Mouse (Mus musculus) G1E (cell line): Measurements from ENCODE around the gene Tcp10c. TPM values are rescaled to one million over a fixed set of nuclear protein-coding genes. Genes with fewer than 3 reads are reported as not detected.
"Not testable (repeated sequence)": the region's sequence is repeated elsewhere in the genome, so short reads cannot be mapped to it uniquely, and the experiment has no call there.

Experiments used
- ATAC-seq: 2 replicates; pipeline ENCODE4 v1.8.0; 2016; ENCODE audit warnings: mild to moderate bottlenecking; ENCODE audit not compliant: insufficient number of reproducible peaks, poor library complexity, low FRiP score, severe bottlenecking; ENCODE audit errors: extremely low read depth
- DNase-seq: peaks from one replicate; pipeline ENCODE4 v3.0.0; 2012; ENCODE audit warnings: low spot score
- H3K27me3 ChIP-seq: 2 replicates; pipeline ENCODE4 v1.6.1; 2012; ENCODE audit warnings: mild to moderate bottlenecking, low read length, inconsistent platforms; ENCODE audit not compliant: insufficient read depth
- H3K36me3 ChIP-seq: replicated peaks from 2 replicates; pipeline ENCODE3; 2012; ENCODE audit warnings: mild to moderate bottlenecking, inconsistent platforms
- H3K4me1 ChIP-seq: 2 replicates; pipeline ENCODE4 v1.6.1; 2012; ENCODE audit warnings: low read depth, low read length, inconsistent platforms, mixed read lengths; ENCODE audit not compliant: insufficient read depth
- H3K4me3 ChIP-seq: 2 replicates; pipeline ENCODE4 v1.5.1; 2012; ENCODE audit warnings: low read depth, mild to moderate bottlenecking, inconsistent platforms, low read length, moderate library complexity, mixed read lengths
- H3K9me3 ChIP-seq: replicated peaks from 2 replicates; pipeline ENCODE4 v1.6.1; 2012; ENCODE audit warnings: inconsistent platforms
- polyA plus RNA-seq: library from polyadenylated mRNA; stranded (reverse); fragments of >175 nt; gene quantifications from 2 replicates; pipeline ENCODE4 v1.2.3, GENCODE M21; 2012
- total RNA-seq, 2 experiments: library from RNA; stranded (forward) in 1 of 2; stranded (reverse) in 1 of 2; fragments of 200-1000 nt in 1 of 2; fragments of >200 nt in 1 of 2; fragmentation: Nextera tagmentation in 1 of 2; gene quantifications; 2 replicates each; pipeline ENCODE4 v1.2.3; 2014 to 2017

Tcp10c gene
- total and polyA plus RNA-seq, 3 experiments: not detected

GRCm38 (mm10) chr17:13349563-13349962 is 4.8 kb upstream of the Tcp10c start:
- not testable (repeated sequence) for H3K4me1 ChIP-seq, H3K36me3 ChIP-seq, H3K9me3 ChIP-seq, ATAC-seq, H3K27me3 ChIP-seq, H3K4me3 ChIP-seq, DNase-seq

- H3K9me3 ChIP-seq, DNase-seq: not testable (repeated sequence)
These were observed 1.1 kb upstream of the Tcp10c start for GRCm38 (mm10) chr17:13353249-13353648.

GRCm38 (mm10) chr17:13362489-13362888 is 8.1 kb downstream of the Tcp10c start:
- H3K4me1 ChIP-seq, H3K9me3 ChIP-seq, H3K4me3 ChIP-seq, H3K27me3 ChIP-seq, DNase-seq, ATAC-seq, H3K36me3 ChIP-seq: not testable (repeated sequence)

More at GRCm38 (mm10) chr17:13353249-13353648, 1.1 kb upstream of the Tcp10c start:
- H3K36me3 ChIP-seq, H3K4me3 ChIP-seq, H3K4me1 ChIP-seq, ATAC-seq, H3K27me3 ChIP-seq: not testable (repeated sequence)

GRCm38 (mm10) chr17:13363773-13364172 is 9.4 kb downstream of the Tcp10c start:
- H3K27me3 ChIP-seq, H3K36me3 ChIP-seq, ATAC-seq, H3K4me3 ChIP-seq, DNase-seq, H3K4me1 ChIP-seq, H3K9me3 ChIP-seq: not testable (repeated sequence)

- not testable (repeated sequence) for H3K27me3 ChIP-seq, H3K9me3 ChIP-seq, H3K4me3 ChIP-seq, H3K4me1 ChIP-seq, H3K36me3 ChIP-seq, ATAC-seq, DNase-seq
These were observed 9.8 kb downstream of the Tcp10c start for GRCm38 (mm10) chr17:13364196-13364595.

GRCm38 (mm10) chr17:13367181-13367580 is 12.8 kb downstream of the Tcp10c start:
- H3K27me3 ChIP-seq, ATAC-seq, H3K4me1 ChIP-seq, DNase-seq, H3K4me3 ChIP-seq, H3K9me3 ChIP-seq, H3K36me3 ChIP-seq: not testable (repeated sequence)

- not testable (repeated sequence) for ATAC-seq, DNase-seq, H3K9me3 ChIP-seq, H3K36me3 ChIP-seq, H3K27me3 ChIP-seq, H3K4me1 ChIP-seq, H3K4me3 ChIP-seq
These were observed 14.3 kb downstream of the Tcp10c start for GRCm38 (mm10) chr17:13368658-13369057.

GRCm38 (mm10) chr17:13370746-13371145 is 16.4 kb downstream of the Tcp10c start:
- not testable (repeated sequence) for H3K36me3 ChIP-seq, H3K4me1 ChIP-seq, DNase-seq, H3K4me3 ChIP-seq, ATAC-seq, H3K27me3 ChIP-seq, H3K9me3 ChIP-seq

GRCm38 (mm10) chr17:13378341-13378740 is 24.0 kb downstream of the Tcp10c start:
- H3K9me3 ChIP-seq, DNase-seq, H3K27me3 ChIP-seq, H3K4me1 ChIP-seq, H3K36me3 ChIP-seq, H3K4me3 ChIP-seq, ATAC-seq: not testable (repeated sequence)

GRCm38 (mm10) chr17:13379951-13380615 is 25.7 kb downstream of the Tcp10c start:
- H3K4me1 ChIP-seq, H3K4me3 ChIP-seq, ATAC-seq, H3K9me3 ChIP-seq, DNase-seq, H3K36me3 ChIP-seq, H3K27me3 ChIP-seq: not testable (repeated sequence)

GRCm38 (mm10) chr17:13381286-13381685 is 26.9 kb downstream of the Tcp10c start:
- H3K4me3 ChIP-seq, DNase-seq, H3K4me1 ChIP-seq, H3K36me3 ChIP-seq, ATAC-seq, H3K27me3 ChIP-seq, H3K9me3 ChIP-seq: not testable (repeated sequence)

GRCm38 (mm10) chr17:13391020-13391419 is 36.6 kb downstream of the Tcp10c start:
- not testable (repeated sequence) for H3K9me3 ChIP-seq, H3K4me3 ChIP-seq, H3K4me1 ChIP-seq, DNase-seq, ATAC-seq, H3K36me3 ChIP-seq, H3K27me3 ChIP-seq
